Mouse (Mus musculus) midbrain, embryonic 10.5 days (tissue): Measurements from ENCODE around the gene Trp53i13. TPM values are rescaled to one million over a fixed set of nuclear protein-coding genes. Genes with fewer than 3 reads are reported as not detected.
A peak's percentile ranks its signal among the peaks of the same experiment; 100 is the strongest.

ENCODE experiments used
- DNase-seq: peaks from one replicate; pipeline ENCODE4 v3.0.0-alpha.2; 2017; ENCODE audit warnings: low spot score
- H3K27ac ChIP-seq: fragments of 300-500 bp; sonication (generic); replicated peaks from 2 replicates; pipeline ENCODE4 v1.5.1; 2016; ENCODE audit warnings: mild to moderate bottlenecking
- H3K27me3 ChIP-seq: fragments of 300-500 bp; sonication (generic); 2 replicates; pipeline ENCODE4 v1.6.1; 2016; ENCODE audit warnings: low read depth, mild to moderate bottlenecking; ENCODE audit not compliant: poor library complexity, severe bottlenecking
- H3K36me3 ChIP-seq: fragments of 300-500 bp; sonication (generic); 2 replicates; pipeline ENCODE4 v1.6.1; 2016; ENCODE audit warnings: mild to moderate bottlenecking, moderate library complexity
- H3K4me1 ChIP-seq: fragments of 300-500 bp; sonication (generic); 2 replicates; pipeline ENCODE4 v1.6.1; 2016
- H3K4me3 ChIP-seq: fragments of 300-500 bp; sonication (generic); 2 replicates; pipeline ENCODE4 v1.5.1; 2016; ENCODE audit warnings: mild to moderate bottlenecking, moderate library complexity
- H3K9me3 ChIP-seq: fragments of 300-500 bp; sonication (generic); replicated peaks from 2 replicates; pipeline ENCODE4 v1.6.1; 2016; ENCODE audit warnings: mild to moderate bottlenecking
- WGBS: fragments of 180-500 bp; shearing (Covaris S2); methylation state at CpG from one replicate; pipeline ENCODE4 v1.1.7; 2016; 5-methylcytosine and 5-hydroxymethylcytosine counted together
- polyA plus RNA-seq: library from polyadenylated mRNA; unstranded; fragments of >200 nt; fragmentation: Nextera tagmentation; extraction: Ambion mirVana; gene quantifications from 2 replicates; pipeline ENCODE4 v1.2.1, GENCODE M21; 2016

Gene Trp53i13
- polyA plus RNA-seq, 1 experiment from 2014 or later, result 31.3 TPM

DNA sequence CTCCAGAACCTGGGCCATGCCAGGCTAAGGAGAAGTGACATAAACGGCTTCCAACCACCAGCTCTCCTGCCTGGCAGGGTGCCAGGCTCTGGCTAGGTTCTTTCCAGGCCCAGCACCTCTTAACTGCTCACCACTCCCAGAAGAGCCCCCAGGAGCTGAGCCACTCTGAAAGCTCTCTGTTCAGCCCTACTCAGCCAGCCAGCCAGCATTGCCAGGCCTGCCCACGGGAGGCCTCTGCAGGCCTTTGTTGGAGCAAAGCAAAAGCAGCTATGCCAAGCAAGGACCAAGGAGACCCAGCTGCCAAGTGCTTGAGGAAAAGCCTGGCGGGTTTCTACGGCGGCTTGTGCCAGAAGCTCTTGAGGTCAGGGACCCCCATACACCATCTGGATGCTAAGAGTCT lies 29.0 kb downstream of the Trp53i13 start:
- H3K4me1 ChIP-seq, result peaks cover 74% of the 10 kb centered on the region
- H3K9me3 ChIP-seq, result no peaks in the 10 kb centered on the region
- H3K4me3 ChIP-seq, result peak overlapping the region; percentile 81; the same call in 1 of the 2 replicates
- H3K27me3 ChIP-seq, result 0 out of 2 replicates have a peak, but pooled peaks cover 9% of the 10 kb centered on the region
- WGBS, result 83% methylated on average over 5 of the region's 5 CpGs
- DNase-seq, result no peak
- 0 out of 2 replicates have a peak overlapping the region, but pooled peaks have one; percentile 4 for H3K27ac ChIP-seq
- peaks cover 5% of the 10 kb centered on the region; the same call in 1 of the 2 replicates for H3K36me3 ChIP-seq

DNA sequence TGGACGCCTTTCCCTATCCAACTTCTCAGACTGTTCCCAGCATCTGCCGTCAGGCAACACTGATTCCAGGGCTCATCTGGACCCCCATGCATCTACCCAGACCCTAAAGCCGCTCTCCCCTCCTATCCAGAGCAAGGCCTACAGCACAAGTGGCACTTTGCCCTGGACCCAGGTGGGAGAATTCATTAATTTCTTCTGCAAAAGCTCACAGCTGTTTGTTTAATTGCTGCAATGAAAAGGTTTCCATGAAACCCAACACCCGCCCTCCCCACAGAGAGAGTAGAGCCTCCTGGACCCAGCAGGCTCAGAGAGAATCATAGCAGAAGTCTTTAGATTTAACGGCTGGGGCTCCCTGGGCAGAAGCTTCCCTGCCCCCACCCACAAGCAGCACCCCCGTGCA lies 30.6 kb downstream of the Trp53i13 start:
- peaks cover 59% of the 10 kb centered on the region for H3K4me1 ChIP-seq
- no peak overlapping the region for H3K4me3 ChIP-seq
- WGBS, result 71% methylated on average over 6 of the region's 6 CpGs
- DNase-seq, result no peak
- 0 out of 2 replicates have a peak, but pooled peaks cover 1% of the 10 kb centered on the region for H3K27me3 ChIP-seq
- peaks cover 7% of the 10 kb centered on the region; the same call in 1 of the 2 replicates for H3K36me3 ChIP-seq
- no peak overlapping the region for H3K27ac ChIP-seq
- no peaks in the 10 kb centered on the region for H3K9me3 ChIP-seq

DNA sequence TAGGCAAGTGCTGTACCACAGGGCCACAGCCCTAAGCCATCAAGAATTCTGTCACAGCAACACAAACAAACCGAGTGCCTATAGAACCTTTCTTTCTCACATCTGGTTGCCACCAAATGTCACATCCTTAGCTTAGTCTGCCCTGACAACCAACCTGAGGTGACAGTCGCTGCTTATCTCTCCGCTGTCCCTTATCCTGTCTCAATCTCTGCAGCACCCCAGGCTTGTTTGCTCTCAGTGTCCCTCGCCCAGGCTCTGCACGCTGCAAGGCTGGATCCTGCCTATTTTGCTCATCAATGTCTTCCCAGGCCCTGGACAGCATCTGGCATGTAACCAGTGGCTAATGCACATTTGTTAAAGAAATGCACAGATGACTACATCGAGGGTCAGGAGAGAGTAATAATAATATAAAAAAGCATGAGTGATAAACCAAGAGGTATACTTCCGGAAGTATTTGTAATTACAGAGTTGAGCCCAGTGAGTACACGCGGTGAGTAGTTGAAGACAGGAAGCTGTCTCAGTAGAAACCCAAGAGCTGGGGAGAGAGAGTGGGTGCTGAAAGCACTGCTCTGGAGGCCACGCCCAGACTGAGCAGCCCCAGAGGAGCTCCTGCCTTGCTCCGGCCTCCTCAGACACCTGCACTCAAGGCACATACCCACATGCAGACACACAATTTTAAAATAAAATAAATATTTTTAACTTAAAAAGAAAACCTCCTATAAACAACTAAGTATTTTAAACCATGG lies 32.1 kb downstream of the Trp53i13 start:
- H3K36me3 ChIP-seq, result peaks cover 7% of the 10 kb centered on the region; the same call in 1 of the 2 replicates
- DNase-seq, result no peak
- peaks cover 47% of the 10 kb centered on the region for H3K4me1 ChIP-seq
- H3K4me3 ChIP-seq, result no peak overlapping the region
- 77% methylated on average over 11 of the region's 11 CpGs for WGBS
- no peaks in the 10 kb centered on the region for H3K27me3 ChIP-seq
- no peaks in the 10 kb centered on the region for H3K9me3 ChIP-seq
- H3K27ac ChIP-seq, result no peak overlapping the region

DNA sequence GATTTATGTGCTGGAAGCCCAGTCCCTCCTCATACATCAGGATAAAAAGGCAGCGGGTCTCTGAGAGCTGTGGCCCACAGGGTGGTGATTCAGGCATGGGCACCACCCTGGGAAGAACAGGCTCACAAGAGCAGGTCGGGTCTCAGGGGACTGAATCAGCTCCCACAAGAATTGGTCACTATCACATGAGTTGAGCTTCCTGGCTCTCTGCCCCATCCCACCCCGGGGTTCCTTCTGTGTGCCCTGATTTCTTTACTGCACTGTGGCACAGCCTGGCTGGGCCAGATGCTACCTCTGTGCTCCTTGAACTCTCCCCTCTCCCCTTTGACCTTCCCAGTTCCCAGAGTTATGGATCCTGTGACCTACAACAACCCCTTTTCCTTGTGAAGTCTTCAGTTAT lies 32.7 kb downstream of the Trp53i13 start:
- Histone ChIP-seq H3K36me3 (peaks cover 7% of the 10 kb centered on the region; the same call in 1 of the 2 replicates), H3K27ac (no peak overlapping the region), H3K27me3 (no peaks in the 10 kb centered on the region), H3K4me3 (no peak overlapping the region), H3K9me3 (no peaks in the 10 kb centered on the region), H3K4me1 (peaks cover 41% of the 10 kb centered on the region)
- WGBS, result 77% methylated on average over 3 of the region's 3 CpGs
- DNase-seq, result no peak

DNA sequence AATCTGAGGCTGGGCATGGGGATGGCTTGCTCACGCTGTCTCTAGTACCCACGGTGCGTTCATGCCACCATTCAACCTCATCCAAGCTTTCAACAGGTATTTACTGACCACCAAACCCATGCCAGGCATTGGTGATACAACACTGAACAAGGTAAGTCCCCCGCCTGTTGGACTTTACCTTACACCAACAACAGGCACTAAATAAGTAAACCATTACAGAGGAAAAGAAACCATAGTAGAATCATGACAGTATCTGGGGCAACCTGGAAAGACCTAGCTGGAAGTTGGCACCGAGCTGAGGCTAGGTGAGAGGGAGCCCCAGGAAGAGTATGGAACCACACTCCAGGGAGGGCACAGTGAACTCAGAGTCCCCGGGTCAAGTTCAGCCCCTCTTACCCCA lies 38.9 kb downstream of the Trp53i13 start:
- WGBS, result 92% methylated on average over 6 of the region's 6 CpGs
- no peak overlapping the region for H3K4me3 ChIP-seq
- H3K36me3 ChIP-seq, result peaks cover 53% of the 10 kb centered on the region
- H3K4me1 ChIP-seq, result no peaks in the 10 kb centered on the region
- no peak overlapping the region for H3K27ac ChIP-seq
- H3K9me3 ChIP-seq, result no peaks in the 10 kb centered on the region
- no peak for DNase-seq
- H3K27me3 ChIP-seq, result no peaks in the 10 kb centered on the region

DNA sequence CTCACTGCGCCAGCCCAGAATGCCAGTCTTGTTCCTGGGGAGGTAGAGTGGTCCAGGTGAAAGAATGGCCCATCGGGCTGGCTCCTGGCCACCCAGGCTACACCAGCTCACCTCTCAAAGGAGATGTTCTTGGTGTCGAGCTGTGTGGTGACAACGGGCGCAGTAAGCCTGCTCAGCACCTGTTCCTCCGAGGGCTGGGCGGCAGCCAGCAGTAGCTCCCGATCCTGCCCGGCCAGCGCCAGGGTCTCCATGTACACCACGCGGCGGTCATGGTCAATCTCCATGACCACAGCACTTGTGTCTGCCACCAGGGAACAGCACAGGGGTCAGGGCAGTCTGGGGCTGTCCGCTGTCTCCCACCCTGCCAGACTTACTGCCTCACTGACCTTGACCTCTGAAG lies 39.6 kb downstream of the Trp53i13 start:
- Histone ChIP-seq H3K4me1 (no peaks in the 10 kb centered on the region), H3K4me3 (no peak overlapping the region), H3K9me3 (no peaks in the 10 kb centered on the region), H3K36me3 (peaks cover 56% of the 10 kb centered on the region), H3K27ac (no peak overlapping the region), H3K27me3 (0 out of 2 replicates have a peak, but pooled peaks cover under 1% of the 10 kb centered on the region)
- DNase-seq, result no peak
- WGBS, result 97% methylated on average over 14 of the region's 14 CpGs

DNA sequence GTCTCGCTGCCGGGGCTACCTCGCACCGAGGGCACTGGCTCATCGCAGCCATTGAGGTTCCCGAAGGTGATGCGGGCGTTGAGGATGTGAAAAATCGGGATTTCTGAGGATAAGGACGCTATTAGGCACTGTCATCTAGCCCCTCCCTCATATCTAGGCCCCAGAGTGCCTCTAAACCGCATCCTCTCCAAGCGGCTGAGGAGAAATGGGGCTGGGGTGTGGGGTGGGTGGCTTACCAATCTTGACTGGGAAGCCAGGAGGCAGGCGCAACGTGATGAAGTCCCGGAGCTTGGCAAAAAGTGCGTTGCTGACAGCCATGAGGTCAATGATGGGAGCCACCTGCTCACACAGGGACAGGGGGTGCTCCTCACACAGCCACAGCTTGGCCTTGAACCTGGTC lies 43.0 kb downstream of the Trp53i13 start:
- WGBS, result 91% methylated on average over 16 of the region's 16 CpGs
- H3K36me3 ChIP-seq, result peaks cover 66% of the 10 kb centered on the region

DNA sequence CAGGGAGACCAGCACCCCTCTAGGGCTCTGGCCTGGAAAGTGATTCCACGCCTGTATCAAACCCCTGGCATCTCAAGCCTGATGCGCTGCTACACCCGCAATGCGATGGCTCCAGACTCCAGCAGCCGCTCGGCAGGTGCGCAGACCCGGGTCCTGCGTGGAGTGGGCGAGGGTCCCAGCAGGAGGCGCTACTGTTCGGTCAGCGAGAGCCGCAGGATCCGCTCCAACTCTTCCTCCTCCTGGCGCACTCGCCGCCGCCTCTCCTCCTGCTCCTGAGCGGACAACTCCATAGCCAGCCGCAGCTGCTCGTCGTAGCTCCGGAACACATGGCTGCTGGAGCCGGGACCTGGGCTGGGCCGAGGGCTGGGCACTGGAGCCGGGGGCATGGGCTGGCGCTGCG lies 44.4 kb downstream of the Trp53i13 start:
- no peak overlapping the region for H3K4me3 ChIP-seq
- H3K27me3 ChIP-seq, result peaks cover 40% of the 10 kb centered on the region
- WGBS, result 67% methylated on average over 29 of the region's 29 CpGs
- H3K4me1 ChIP-seq, result peaks cover 16% of the 10 kb centered on the region
- H3K27ac ChIP-seq, result no peak overlapping the region
- peaks cover 56% of the 10 kb centered on the region for H3K36me3 ChIP-seq
- H3K9me3 ChIP-seq, result no peaks in the 10 kb centered on the region
- DNase-seq, result no peak

More for the DNA sequence above, 43.0 kb downstream of the Trp53i13 start:
- H3K4me3 ChIP-seq, result no peak overlapping the region
- H3K27me3 ChIP-seq, result peaks cover 27% of the 10 kb centered on the region
- DNase-seq, result no peak
- no peaks in the 10 kb centered on the region for H3K9me3 ChIP-seq
- peaks cover 3% of the 10 kb centered on the region for H3K4me1 ChIP-seq
- no peak overlapping the region for H3K27ac ChIP-seq

DNA sequence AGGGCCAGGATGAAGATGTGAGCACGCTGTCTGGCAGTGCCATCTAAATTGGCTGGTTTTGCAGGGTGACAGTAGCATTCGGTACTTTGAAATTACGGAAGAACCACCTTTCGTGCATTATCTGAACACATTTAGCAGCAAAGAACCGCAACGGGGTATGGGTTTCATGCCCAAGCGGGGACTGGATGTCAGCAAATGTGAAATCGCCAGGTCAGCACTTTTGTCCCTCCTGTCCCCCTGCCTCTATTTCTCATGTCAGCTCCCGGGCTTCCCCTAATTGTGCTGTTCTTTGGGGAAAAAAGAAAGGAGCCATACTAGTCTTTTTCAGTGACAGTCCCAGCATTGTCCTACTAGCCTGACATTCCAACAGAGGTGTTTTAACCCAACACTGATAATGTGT lies 47.4 kb downstream of the Trp53i13 start:
- WGBS, result 87% methylated on average over 9 of the region's 9 CpGs
- peaks cover 71% of the 10 kb centered on the region for H3K27me3 ChIP-seq
- H3K4me3 ChIP-seq, result no peak overlapping the region
- H3K9me3 ChIP-seq, result no peaks in the 10 kb centered on the region
- H3K27ac ChIP-seq, result no peak overlapping the region
- peaks cover 32% of the 10 kb centered on the region for H3K36me3 ChIP-seq
- H3K4me1 ChIP-seq, result peaks cover 20% of the 10 kb centered on the region
- no peak for DNase-seq

DNA sequence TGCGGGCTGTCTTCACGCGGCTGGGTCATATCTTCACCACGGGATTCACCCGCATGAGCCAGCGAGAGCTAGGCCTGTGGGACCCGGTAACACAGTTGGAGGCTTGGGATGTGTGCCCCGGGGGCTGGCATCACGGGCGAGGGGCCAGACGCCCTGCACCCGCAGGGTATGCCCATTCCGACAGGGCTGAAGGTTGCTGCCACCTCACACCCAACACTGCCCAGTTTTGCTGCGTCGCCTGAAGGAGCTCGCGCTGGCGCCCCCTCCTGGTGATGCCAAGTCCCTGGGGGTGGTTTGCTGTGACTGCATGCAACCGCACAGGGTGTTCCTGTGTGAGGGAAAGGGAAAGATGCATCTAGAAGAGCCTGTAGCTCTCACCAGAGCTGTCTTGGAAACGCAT lies 48.0 kb downstream of the Trp53i13 start:
- Histone ChIP-seq H3K36me3 (peaks cover 26% of the 10 kb centered on the region), H3K4me3 (peak overlapping the region; percentile 28; the same call in 1 of the 2 replicates), H3K9me3 (no peaks in the 10 kb centered on the region), H3K27me3 (peaks cover 77% of the 10 kb centered on the region), H3K27ac (0 out of 2 replicates have a peak overlapping the region, but pooled peaks have one; percentile 9), H3K4me1 (peaks cover 23% of the 10 kb centered on the region)
- DNase-seq, result peak; percentile 69
- 14% methylated on average over 20 of the region's 20 CpGs for WGBS

DNA sequence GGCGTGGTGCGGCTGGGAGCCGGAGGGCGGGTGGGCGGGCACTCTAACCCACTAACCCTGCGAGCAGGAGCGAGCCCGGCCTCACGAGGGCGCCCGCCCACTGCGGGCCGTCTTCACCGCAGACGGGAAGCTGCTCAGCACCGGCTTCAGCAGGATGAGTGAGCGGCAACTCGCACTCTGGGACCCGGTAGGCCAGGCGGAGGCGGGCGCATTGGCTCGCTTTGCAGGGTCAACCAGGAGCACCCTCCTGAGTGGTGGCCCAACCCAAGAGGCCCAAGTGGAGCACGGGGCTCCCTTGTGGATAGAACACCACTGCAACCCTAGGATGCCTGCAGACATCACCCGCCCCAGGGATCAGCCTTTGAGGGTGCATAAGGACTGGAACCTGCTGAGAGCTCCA lies 48.6 kb downstream of the Trp53i13 start:
- Histone ChIP-seq H3K36me3 (peaks cover 19% of the 10 kb centered on the region), H3K4me1 (peaks cover 29% of the 10 kb centered on the region), H3K9me3 (no peaks in the 10 kb centered on the region), H3K4me3 (peak overlapping the region; percentile 8; the same call in 1 of the 2 replicates), H3K27me3 (peaks cover 83% of the 10 kb centered on the region), H3K27ac (no peak overlapping the region; the same call in 1 of the 2 replicates)
- WGBS, result 3% methylated on average over 25 of the region's 25 CpGs
- DNase-seq, result peak; percentile 65

DNA sequence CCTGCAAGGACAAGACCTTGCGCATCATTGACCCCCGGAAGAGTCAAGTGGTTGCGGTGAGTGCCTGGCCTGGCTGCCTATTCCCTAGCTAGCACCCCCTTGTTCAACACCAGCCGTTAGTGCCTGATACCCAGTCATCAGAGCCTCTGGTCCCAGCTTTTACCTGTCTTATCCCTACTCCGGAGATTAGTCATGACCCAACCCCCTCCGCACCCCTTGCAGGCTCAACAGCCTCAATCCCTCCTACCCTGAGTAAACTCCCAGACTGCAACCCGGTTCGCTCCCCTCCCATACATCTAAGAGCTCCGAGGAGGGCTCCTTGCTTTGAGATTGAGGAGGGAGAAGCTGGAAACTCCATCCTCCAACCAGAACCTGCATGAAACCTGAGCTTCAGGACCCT lies 49.2 kb downstream of the Trp53i13 start:
- no peak for DNase-seq
- Histone ChIP-seq H3K4me1 (peaks cover 35% of the 10 kb centered on the region), H3K4me3 (peak overlapping the region; percentile 8; the same call in 1 of the 2 replicates), H3K36me3 (peaks cover 13% of the 10 kb centered on the region), H3K27me3 (peaks cover 89% of the 10 kb centered on the region), H3K9me3 (no peaks in the 10 kb centered on the region), H3K27ac (no peak overlapping the region)
- WGBS, result 34% methylated on average over 9 of the region's 9 CpGs

DNA sequence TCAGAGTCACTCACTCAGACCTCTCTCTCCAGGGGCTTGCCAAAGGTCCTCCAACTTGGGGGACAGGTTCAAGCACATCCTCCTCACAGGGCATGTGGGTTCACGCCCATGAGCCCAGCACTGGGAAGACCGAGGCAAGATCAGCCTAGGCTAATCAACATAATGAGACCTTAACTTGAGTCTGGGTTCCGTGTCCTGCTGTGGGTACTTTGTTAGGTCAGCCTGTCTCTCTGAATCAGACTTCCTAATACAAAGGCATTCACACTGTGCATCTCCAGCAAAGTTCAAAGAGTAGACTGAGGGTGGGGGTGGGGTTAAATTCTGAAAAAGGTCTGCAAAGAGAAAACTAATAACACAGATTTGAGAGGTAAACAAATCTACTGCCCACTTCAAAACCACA lies 50.7 kb downstream of the Trp53i13 start:
- 53% methylated on average over 3 of the region's 3 CpGs for WGBS
- H3K4me3 ChIP-seq, result no peak overlapping the region
- no peak overlapping the region for H3K27ac ChIP-seq
- peaks cover 98% of the 10 kb centered on the region for H3K27me3 ChIP-seq
- H3K4me1 ChIP-seq, result peaks cover 35% of the 10 kb centered on the region
- DNase-seq, result no peak
- H3K36me3 ChIP-seq, result no peaks in the 10 kb centered on the region
- H3K9me3 ChIP-seq, result no peaks in the 10 kb centered on the region
